Mouse (Mus musculus): Measurements from ENCODE around the gene Ppp1r14d. TPM values are rescaled to one million over a fixed set of nuclear protein-coding genes. Genes with fewer than 3 reads are reported as not detected.

Gene Ppp1r14d
- polyA plus RNA-seq, 1 experiment from 2014 or later: not detected

DNA sequence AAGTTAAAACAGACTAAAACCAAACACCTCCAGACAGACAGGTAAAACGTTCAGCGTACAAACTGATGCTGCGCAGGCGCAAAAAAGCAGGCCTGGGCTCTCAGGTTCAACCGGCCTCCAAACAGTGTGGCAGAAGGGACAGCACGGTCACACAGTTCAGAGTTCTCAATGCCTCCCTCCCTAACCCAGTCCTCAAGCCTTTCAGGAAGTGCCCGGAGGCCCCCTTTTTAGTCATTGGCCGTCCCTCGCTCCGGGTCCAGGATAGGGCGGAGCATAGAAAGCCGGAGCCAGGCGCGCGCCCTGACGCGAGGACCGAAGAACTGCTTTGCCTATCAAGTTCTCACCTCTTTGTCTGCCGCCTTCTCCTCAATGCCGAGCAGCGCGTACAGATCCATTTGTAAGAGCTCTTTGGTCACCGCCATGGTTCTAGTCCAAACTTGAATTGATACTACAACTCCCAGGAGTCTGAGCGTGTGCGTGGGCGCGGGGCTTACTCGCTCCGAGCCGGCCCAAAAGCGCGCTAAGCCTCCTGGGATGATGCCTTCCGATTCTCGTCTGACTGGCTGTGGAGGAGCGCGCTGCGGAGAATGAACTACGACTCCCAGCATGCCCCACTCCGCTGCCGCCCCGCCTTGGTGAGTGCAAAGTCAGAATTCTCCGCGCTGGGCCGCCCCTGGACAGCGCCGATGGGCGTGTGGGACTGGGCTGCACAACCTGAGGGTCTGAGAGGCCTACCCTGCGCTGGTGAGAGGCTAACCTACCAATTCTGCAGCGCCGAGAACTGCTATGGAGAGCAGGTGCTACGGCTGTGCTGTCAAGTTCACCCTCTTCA is 21.1 kb downstream of the Ppp1r14d start, which contains the start of the genes Zfyve19 and Dnajc17:
Gene Zfyve19, plus strand, starts transcription at position 274 of the 832 bp plus-strand sequence.
Gene Dnajc17, minus strand, starts transcription at position 452 of the 832 bp plus-strand sequence.
- Histone ChIP-seq H3K4me1 (peaks cover 25% of the 10 kb centered on the region), H3K9me3 (no peaks in the 10 kb centered on the region), H3K27me3 (replicated peaks) (no peaks in the 10 kb centered on the region), H3K36me3 (replicated peaks) (peaks cover 20% of the 10 kb centered on the region; the same call in 1 of the 2 replicates), H3K4me2 (peak within 1 kb of the TSS; percentile 64), H3K4me3 (peak within 1 kb of the TSS; percentile 75), H3K27ac (peak within 1 kb of the TSS; percentile 85), H3K9ac (peak within 1 kb of the TSS; percentile 77)
- peak; percentile 97 for ATAC-seq (replicated peaks)
- 0% methylated on average over 51 of the region's 51 CpGs for WGBS

DNA sequence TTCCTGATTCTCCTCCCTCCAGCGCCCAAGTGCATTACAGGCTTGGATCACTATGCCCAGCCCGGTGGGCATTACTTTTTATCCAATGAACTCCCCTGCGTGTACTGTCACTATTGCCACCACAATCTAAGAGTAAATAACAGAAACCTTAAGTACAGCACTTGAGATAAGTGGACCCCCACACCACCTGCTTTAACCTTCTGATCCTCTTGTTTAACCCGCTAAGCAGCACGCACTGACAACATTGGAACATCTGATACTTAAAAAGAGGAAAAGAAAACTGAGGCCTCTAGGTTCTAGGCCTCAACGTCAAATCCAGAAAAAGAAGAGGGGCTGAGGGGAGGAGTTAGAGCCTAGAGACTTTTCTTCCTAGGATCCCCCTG is 21.8 kb downstream of the Ppp1r14d start:
- Histone ChIP-seq H3K9me3 (no peaks in the 10 kb centered on the region), H3K4me2 (peak overlapping the region; percentile 64), H3K27ac (peak overlapping the region; percentile 85), H3K27me3 (replicated peaks) (no peaks in the 10 kb centered on the region), H3K9ac (peak overlapping the region; percentile 75), H3K36me3 (replicated peaks) (peaks cover 14% of the 10 kb centered on the region; the same call in 1 of the 2 replicates), H3K4me3 (peak overlapping the region; percentile 75), H3K4me1 (peaks cover 25% of the 10 kb centered on the region)
- no peak for ATAC-seq (replicated peaks)
- 20% methylated on average over 6 of the region's 6 CpGs for WGBS

- 82% methylated on average over 4 of the region's 4 CpGs for WGBS
Observed at GRCm38 (mm10) chr2:119203871-119204460, 25.7 kb downstream of the Ppp1r14d start.

DNA sequence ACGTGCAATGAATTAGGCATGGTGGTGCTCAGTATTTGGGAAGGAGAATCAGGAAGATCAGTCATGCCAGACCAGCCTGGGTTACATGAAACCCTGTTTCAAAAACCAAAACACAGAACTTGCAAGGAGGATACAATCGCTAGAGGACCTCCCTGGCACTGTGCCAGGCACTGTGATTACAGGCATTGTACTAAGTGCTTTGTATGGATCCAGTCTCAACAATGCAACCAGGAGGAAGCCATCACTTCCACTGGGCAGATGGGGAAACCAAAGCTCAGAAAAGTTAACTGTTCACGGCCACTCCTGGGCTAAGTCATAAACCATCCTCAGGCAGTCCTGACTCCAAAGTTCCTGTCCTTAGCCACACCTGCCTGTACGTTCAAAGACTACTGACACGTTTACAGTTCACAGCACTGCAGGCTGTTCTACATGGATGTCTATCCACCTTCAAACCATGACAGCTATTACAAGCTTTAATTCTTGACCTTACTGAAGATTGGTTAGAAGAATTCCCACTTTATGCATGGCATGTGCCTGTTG is 26.7 kb downstream of the Ppp1r14d start:
- 56% methylated on average over 5 of the region's 5 CpGs for WGBS
- Histone ChIP-seq H3K27me3 (replicated peaks) (no peaks in the 10 kb centered on the region), H3K4me2 (no peak overlapping the region), H3K9me3 (no peaks in the 10 kb centered on the region), H3K36me3 (replicated peaks) (no peaks in the 10 kb centered on the region), H3K4me1 (peaks cover 16% of the 10 kb centered on the region), H3K27ac (no peak overlapping the region), H3K4me3 (no peak overlapping the region), H3K9ac (no peak overlapping the region)
- ATAC-seq (replicated peaks): no peak

More at GRCm38 (mm10) chr2:119203871-119204460, 25.7 kb downstream of the Ppp1r14d start:
- no peak overlapping the region for H3K27ac ChIP-seq
- H3K4me1 ChIP-seq: peaks cover 16% of the 10 kb centered on the region
- H3K9me3 ChIP-seq: no peaks in the 10 kb centered on the region
- no peaks in the 10 kb centered on the region for H3K27me3 ChIP-seq (replicated peaks)
- H3K9ac ChIP-seq: no peak overlapping the region
- no peak overlapping the region for H3K4me3 ChIP-seq
- ATAC-seq (replicated peaks): no peak
- no peaks in the 10 kb centered on the region for H3K36me3 ChIP-seq (replicated peaks)
- H3K4me2 ChIP-seq: no peak overlapping the region

GRCm38 (mm10) chr2:119198934-119199333 is 30.8 kb downstream of the Ppp1r14d start:
- H3K4me2 ChIP-seq: no peak overlapping the region
- no peaks in the 10 kb centered on the region for H3K27me3 ChIP-seq (replicated peaks)
- no peak for ATAC-seq (replicated peaks)
- H3K27ac ChIP-seq: peak overlapping the region; percentile 18; the same call in 1 of the 2 replicates
- no peak overlapping the region for H3K4me3 ChIP-seq
- no peak overlapping the region for H3K9ac ChIP-seq
- H3K36me3 ChIP-seq (replicated peaks): no peaks in the 10 kb centered on the region
- no peaks in the 10 kb centered on the region for H3K9me3 ChIP-seq
- 37% methylated on average over 3 of the region's 3 CpGs for WGBS
- peaks cover 5% of the 10 kb centered on the region; the same call in 1 of the 2 replicates for H3K4me1 ChIP-seq

DNA sequence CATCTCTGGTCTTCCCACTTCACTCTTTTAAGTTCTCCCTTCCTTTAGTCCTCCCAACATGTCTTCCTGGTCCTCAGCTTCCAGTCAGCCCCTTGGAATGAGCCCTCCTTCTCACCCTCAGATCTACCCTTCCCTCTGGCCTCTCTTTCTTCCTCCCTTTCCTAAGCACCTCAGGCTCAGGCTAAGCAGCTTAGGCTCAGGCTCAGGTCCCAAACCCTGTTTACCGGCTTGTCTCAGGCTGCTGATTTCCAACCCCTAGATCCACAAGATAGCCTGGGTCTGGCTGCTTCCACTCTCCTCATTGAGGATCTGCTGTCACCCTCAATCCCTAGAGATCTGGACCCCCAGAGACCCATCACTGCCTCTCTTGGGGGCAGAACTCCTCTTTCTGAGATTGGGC is 31.7 kb downstream of the Ppp1r14d start:
- no peaks in the 10 kb centered on the region for H3K9me3 ChIP-seq
- H3K9ac ChIP-seq: no peak overlapping the region
- no peak for ATAC-seq (replicated peaks)
- H3K36me3 ChIP-seq (replicated peaks): no peaks in the 10 kb centered on the region
- H3K4me3 ChIP-seq: no peak overlapping the region
- no peak overlapping the region for H3K4me2 ChIP-seq
- WGBS: 0% methylated on average over 1 of the region's 1 CpGs
- H3K27ac ChIP-seq: no peak overlapping the region
- peaks cover 5% of the 10 kb centered on the region; the same call in 1 of the 2 replicates for H3K4me1 ChIP-seq
- no peaks in the 10 kb centered on the region for H3K27me3 ChIP-seq (replicated peaks)

DNA sequence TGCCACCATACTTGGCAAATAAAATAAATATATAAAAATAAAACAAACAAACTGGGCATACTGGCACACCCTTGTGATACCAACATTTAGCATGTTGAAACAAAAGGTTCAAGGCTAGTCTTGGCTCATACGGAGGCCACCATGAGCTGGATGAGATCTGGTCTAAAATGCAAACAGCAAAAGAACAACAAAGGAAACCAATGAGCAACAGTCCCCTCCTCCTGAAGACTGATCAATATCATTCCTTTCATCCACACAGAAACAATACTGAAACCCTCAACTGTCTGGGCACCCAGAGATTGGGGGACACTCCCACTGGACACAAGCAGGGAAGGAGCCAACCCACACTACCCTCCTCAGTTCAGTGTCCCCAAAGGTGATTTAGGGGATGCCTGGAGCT is 32.2 kb downstream of the Ppp1r14d start:
- Histone ChIP-seq H3K9me3 (no peaks in the 10 kb centered on the region), H3K4me2 (no peak overlapping the region), H3K9ac (no peak overlapping the region), H3K4me3 (no peak overlapping the region), H3K27ac (no peak overlapping the region), H3K27me3 (replicated peaks) (no peaks in the 10 kb centered on the region), H3K36me3 (replicated peaks) (no peaks in the 10 kb centered on the region), H3K4me1 (peaks cover 5% of the 10 kb centered on the region; the same call in 1 of the 2 replicates)
- no peak for ATAC-seq (replicated peaks)
- WGBS: 86% methylated on average over 1 of the region's 1 CpGs

DNA sequence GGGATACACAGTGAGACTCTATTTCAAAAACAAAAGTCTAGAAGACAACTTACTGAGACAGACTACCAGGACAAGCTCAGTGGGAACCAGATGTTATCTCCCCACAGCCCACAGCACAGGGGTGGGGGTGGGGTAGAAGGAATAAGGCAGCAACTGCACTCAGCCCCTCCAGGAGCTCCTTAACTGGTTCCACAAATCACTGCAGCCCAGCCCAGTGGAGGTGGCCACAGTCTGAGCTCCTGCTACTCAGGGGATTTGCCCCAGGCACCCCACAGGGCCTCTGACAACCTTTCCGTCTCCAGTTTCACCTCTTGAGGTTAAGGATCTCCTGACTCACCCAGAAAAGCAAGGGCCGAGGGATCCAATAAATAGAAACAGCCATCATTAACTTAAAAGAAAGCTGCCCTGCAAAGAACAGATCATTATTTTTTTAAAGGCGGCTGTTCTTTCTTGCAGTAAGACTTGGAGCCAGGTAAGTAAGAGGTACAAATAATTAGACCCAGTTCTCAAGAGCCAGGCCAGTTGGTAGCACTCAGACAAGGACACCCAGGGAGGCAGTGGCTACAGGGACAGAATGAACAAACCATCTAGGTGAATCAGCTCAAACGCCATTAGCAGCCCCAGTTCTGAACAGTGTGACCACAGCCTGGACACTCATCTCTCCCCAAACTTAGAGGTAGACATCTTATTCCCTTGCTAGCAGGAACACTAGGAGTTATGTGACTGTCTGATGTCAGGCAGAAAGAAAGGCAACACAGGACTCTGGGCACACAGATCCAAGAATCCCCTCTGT is 33.2 kb downstream of the Ppp1r14d start:
- peaks cover 5% of the 10 kb centered on the region; the same call in 1 of the 2 replicates for H3K4me1 ChIP-seq
- H3K27me3 ChIP-seq (replicated peaks): no peaks in the 10 kb centered on the region
- no peak overlapping the region for H3K4me3 ChIP-seq
- no peak for ATAC-seq (replicated peaks)
- no peak overlapping the region for H3K4me2 ChIP-seq
- 40% methylated on average over 4 of the region's 4 CpGs for WGBS
- no peaks in the 10 kb centered on the region for H3K36me3 ChIP-seq (replicated peaks)
- no peak overlapping the region for H3K9ac ChIP-seq
- H3K9me3 ChIP-seq: no peaks in the 10 kb centered on the region
- H3K27ac ChIP-seq: no peak overlapping the region

GRCm38 (mm10) chr2:119194140-119194539 is 35.6 kb downstream of the Ppp1r14d start:
- Histone ChIP-seq H3K27me3 (replicated peaks) (no peaks in the 10 kb centered on the region), H3K27ac (no peak overlapping the region), H3K9ac (no peak overlapping the region), H3K36me3 (replicated peaks) (no peaks in the 10 kb centered on the region), H3K4me1 (peaks cover 7% of the 10 kb centered on the region), H3K4me2 (no peak overlapping the region), H3K4me3 (no peak overlapping the region), H3K9me3 (no peaks in the 10 kb centered on the region)
- WGBS: 84% methylated on average over 5 of the region's 5 CpGs
- no peak for ATAC-seq (replicated peaks)

DNA sequence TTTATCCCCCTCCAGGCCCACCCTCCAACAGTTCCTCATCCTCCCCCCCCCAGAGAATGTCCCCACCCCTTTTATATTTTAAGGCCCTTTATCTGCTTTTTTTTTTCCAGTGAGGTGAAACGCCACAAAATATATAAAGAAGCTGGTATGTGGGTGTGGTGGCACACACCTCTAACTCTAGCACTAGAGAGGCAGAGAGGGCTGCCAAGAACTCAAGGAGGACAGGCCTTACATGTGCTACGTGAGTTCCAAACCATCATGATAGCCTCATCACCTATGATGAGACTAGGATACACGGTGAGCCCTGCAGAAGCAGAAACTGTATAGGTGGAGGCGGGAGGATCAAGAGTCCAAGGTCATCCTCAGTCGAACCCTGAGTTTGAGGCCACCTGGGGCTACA is 38.7 kb downstream of the Ppp1r14d start:
- WGBS: 92% methylated on average over 5 of the region's 5 CpGs
- no peaks in the 10 kb centered on the region for H3K36me3 ChIP-seq (replicated peaks)
- no peak overlapping the region for H3K27ac ChIP-seq
- no peak overlapping the region for H3K4me3 ChIP-seq
- ATAC-seq (replicated peaks): no peak
- peaks cover 6% of the 10 kb centered on the region for H3K4me1 ChIP-seq
- H3K9ac ChIP-seq: no peak overlapping the region
- H3K27me3 ChIP-seq (replicated peaks): no peaks in the 10 kb centered on the region
- H3K9me3 ChIP-seq: no peaks in the 10 kb centered on the region
- H3K4me2 ChIP-seq: no peak overlapping the region

DNA sequence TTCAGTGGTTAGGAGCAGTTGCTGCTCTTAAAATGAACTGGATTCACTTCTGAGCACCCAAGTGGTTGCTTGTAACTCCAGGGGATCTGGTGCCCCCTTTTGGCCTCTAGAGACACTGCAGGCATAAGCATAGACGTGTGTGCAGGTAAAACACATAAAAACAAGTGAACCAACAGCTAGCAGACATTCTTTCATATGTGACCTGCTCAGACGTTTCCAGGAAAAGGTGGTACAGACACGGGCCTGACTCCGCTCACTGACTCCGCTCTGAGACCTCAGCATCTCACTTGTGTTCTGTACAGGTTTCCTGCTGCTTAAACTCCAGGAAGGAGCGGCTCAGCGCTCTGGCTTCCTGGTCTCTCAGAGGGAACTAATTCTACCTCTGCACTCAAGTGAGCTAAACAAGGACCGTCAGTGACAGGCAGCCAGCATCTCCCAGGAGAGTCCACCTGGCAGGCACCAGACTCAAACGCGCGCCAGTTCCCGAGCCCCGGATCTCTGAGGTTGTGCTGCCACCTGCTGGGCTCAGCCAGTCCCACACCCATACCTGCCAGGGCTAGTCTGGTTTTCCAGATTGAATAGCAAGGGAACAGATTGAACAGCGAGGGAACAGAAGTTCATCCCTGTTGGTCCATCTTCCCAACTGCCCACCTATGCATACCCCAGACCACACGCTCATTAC is 40.5 kb downstream of the Ppp1r14d start:
- H3K4me3 ChIP-seq: peak overlapping the region; percentile 15; the same call in 1 of the 2 replicates
- no peak overlapping the region for H3K9ac ChIP-seq
- peak; percentile 88 for ATAC-seq (replicated peaks)
- peak overlapping the region; percentile 42 for H3K4me2 ChIP-seq
- WGBS: 8% methylated on average over 15 of the region's 15 CpGs
- H3K4me1 ChIP-seq: peaks cover 6% of the 10 kb centered on the region
- no peaks in the 10 kb centered on the region for H3K36me3 ChIP-seq (replicated peaks)
- no peaks in the 10 kb centered on the region for H3K27me3 ChIP-seq (replicated peaks)
- H3K9me3 ChIP-seq: no peaks in the 10 kb centered on the region
- H3K27ac ChIP-seq: no peak overlapping the region
